In the genomic region with DNA sequence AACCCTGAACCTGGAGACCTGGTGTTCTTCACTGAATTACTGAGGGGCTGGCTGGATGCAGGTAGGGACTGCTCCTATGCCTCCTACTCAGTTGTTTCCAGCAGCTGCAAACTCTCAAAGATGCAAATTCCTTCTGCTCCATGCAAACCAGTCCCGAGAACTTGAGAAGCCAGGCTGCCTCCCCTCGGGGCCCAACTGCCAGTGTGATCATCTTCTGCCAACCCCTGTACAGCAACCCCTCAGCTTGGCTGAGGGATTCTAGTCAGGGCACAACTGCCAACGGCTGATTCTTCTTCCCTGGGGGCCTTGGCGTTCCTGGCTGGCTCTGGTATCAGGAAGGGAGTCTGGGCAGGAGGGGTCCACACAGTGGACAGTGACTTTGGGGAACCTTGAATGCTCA, we compare ENCODE assay signal across 29 mouse cellular contexts. TPM values are rescaled to one million over a fixed set of nuclear protein-coding genes. Genes with fewer than 3 reads are reported as not detected.
A peak's percentile ranks its signal among the peaks of the same experiment; 100 is the strongest.
DNase-seq lines count a peak whose midpoint lies in the region; ATAC-seq lines count a peak whose summit lies in the region.
"Had no signal": no experiment of that assay in that cellular context is flagged by ENCODE, and none has a peak within 500 bp of the region (broad histone marks: within the 10 kb centered on the region; RNA-seq: fewer than 3 reads in every experiment).

No protein-coding gene starts in this region.

- no peak overlapping the region for H3K4me2 ChIP-seq in kidney, embryonic 15.5 days
- H3K4me2 ChIP-seq in midbrain, embryonic 16.5 days (ENCODE audit: low read length) = no peak overlapping the region
- no peak overlapping the region for H3K4me2 ChIP-seq in limb, embryonic 15.5 days
- H3K4me2 ChIP-seq: hindbrain, embryonic 13.5 days had no signal

- no peaks in the 10 kb centered on the region for H3K9me3 ChIP-seq in kidney, embryonic 15.5 days (replicated peaks)
- H3K9me3 ChIP-seq in midbrain, embryonic 16.5 days (replicated peaks; ENCODE audit: control insufficient read depth, low read length, poor library complexity, severe bottlenecking) = no peaks in the 10 kb centered on the region
- H3K9me3 ChIP-seq in midbrain, embryonic 10.5 days (replicated peaks) = no peaks in the 10 kb centered on the region
- no peaks in the 10 kb centered on the region for H3K9me3 ChIP-seq in limb, embryonic 15.5 days
- H3K9me3 ChIP-seq: forebrain, embryonic 10.5 days; hindbrain, embryonic 13.5 days had no signal

- H3K27me3 ChIP-seq in kidney, embryonic 15.5 days = no peaks in the 10 kb centered on the region
- H3K27me3 ChIP-seq in midbrain, embryonic 16.5 days (ENCODE audit: control insufficient read depth, insufficient read depth, low read depth, low read length) = no peaks in the 10 kb centered on the region
- no peaks in the 10 kb centered on the region for H3K27me3 ChIP-seq in midbrain, embryonic 10.5 days (ENCODE audit: low read depth, poor library complexity, severe bottlenecking)
- no peaks in the 10 kb centered on the region for H3K27me3 ChIP-seq in limb, embryonic 15.5 days
- H3K27me3 ChIP-seq: hindbrain, embryonic 13.5 days; Patski had no signal

- ATAC-seq in kidney, embryonic 15.5 days (replicated peaks; ENCODE audit: low FRiP score) = no peak
- ATAC-seq in midbrain, embryonic 16.5 days = no peak
- no peak for ATAC-seq in limb, embryonic 15.5 days (ENCODE audit: insufficient number of reproducible peaks, low FRiP score, low TSS enrichment, low read depth)
- ATAC-seq: CD4-positive, CD25-positive, alpha-beta regulatory T cell, adult 4 months; forebrain, embryonic 16.5 days; inflammation-experienced regulatory T-cells, adult 6 months; Patski had no signal

- 44% methylated on average over 4 of the region's 4 CpGs for WGBS in kidney, embryonic 15.5 days
- WGBS in midbrain, embryonic 16.5 days = 55% methylated on average over 4 of the region's 4 CpGs
- 82% methylated on average over 4 of the region's 4 CpGs for WGBS in midbrain, embryonic 10.5 days
- 46% methylated on average over 4 of the region's 4 CpGs for WGBS in limb, embryonic 15.5 days

- H3K4me3 ChIP-seq in kidney, embryonic 15.5 days (replicated peaks) = no peak overlapping the region
- no peak overlapping the region for H3K4me3 ChIP-seq in midbrain, embryonic 16.5 days (ENCODE audit: low read depth, low read length)
- H3K4me3 ChIP-seq in midbrain, embryonic 10.5 days = no peak overlapping the region
- no peak overlapping the region for H3K4me3 ChIP-seq in limb, embryonic 15.5 days
- H3K4me3 ChIP-seq: forebrain, embryonic 10.5 days; heart, adult 2 months; hindbrain, embryonic 13.5 days had no signal

- H3K36me3 ChIP-seq in kidney, embryonic 15.5 days = peaks cover 10% of the 10 kb centered on the region
- no peaks in the 10 kb centered on the region for H3K36me3 ChIP-seq in midbrain, embryonic 16.5 days (ENCODE audit: control insufficient read depth, insufficient read depth, low read length)
- H3K36me3 ChIP-seq in midbrain, embryonic 10.5 days = peaks cover 6% of the 10 kb centered on the region
- 0 out of 2 replicates have a peak, but pooled peaks cover 6% of the 10 kb centered on the region for H3K36me3 ChIP-seq in limb, embryonic 15.5 days

- peak; percentile 28 for DNase-seq in adrenal gland, postnatal 14 days
- no peak for DNase-seq in adrenal gland, adult 18-20 months (ENCODE audit: low spot score in 2 of 2)
- DNase-seq in kidney, postnatal 14 days = no peak
- DNase-seq in midbrain, embryonic 10.5 days (ENCODE audit: low spot score) = no peak
- no peak for DNase-seq in layer of hippocampus, adult 18-20 months (ENCODE audit: low spot score in 2 of 2)
- DNase-seq: adrenal gland, adult 2 months; cerebellum, adult 2 months; cerebellum, postnatal 36 days; embryo, embryonic 11 days; gastrocnemius, postnatal 14 days; heart, adult 2 months; kidney, postnatal 10 days; layer of hippocampus, postnatal 36 days; liver; lung, postnatal 4 days; right cerebral cortex, postnatal 25 days had no signal

- peak overlapping the region; percentile 37 for H3K27ac ChIP-seq in kidney, embryonic 15.5 days
- H3K27ac ChIP-seq in midbrain, embryonic 16.5 days (ENCODE audit: low read length) = no peak overlapping the region
- H3K27ac ChIP-seq in midbrain, embryonic 10.5 days (replicated peaks) = no peak overlapping the region
- H3K27ac ChIP-seq in limb, embryonic 15.5 days = peak overlapping the region; percentile 14; the same call in 1 of the 2 replicates
- H3K27ac ChIP-seq: heart, adult 2 months; hindbrain, embryonic 13.5 days had no signal

- H3K4me1 ChIP-seq in kidney, embryonic 15.5 days = peaks cover 28% of the 10 kb centered on the region
- no peaks in the 10 kb centered on the region for H3K4me1 ChIP-seq in midbrain, embryonic 16.5 days (ENCODE audit: control insufficient read depth, insufficient read depth, low read length)
- no peaks in the 10 kb centered on the region for H3K4me1 ChIP-seq in midbrain, embryonic 10.5 days
- H3K4me1 ChIP-seq in limb, embryonic 15.5 days = peaks cover 6% of the 10 kb centered on the region

- H3K9ac ChIP-seq in kidney, embryonic 15.5 days = no peak overlapping the region
- H3K9ac ChIP-seq in midbrain, embryonic 16.5 days (ENCODE audit: low read depth, low read length) = peak overlapping the region; percentile 20; the same call in 1 of the 2 replicates
- H3K9ac ChIP-seq in limb, embryonic 15.5 days = no peak overlapping the region
- H3K9ac ChIP-seq: hindbrain, embryonic 13.5 days had no signal

RNA-seq across cellular contexts. Expression of a gene that starts 17.7 kb away (rescaled TPM):
- not detected in 2 replicates for total RNA-seq in adrenal gland, postnatal 14 days (2021)
- total RNA-seq in adrenal gland, adult 18-20 months (2021) = under 1 TPM in 1 of 2 experiments, not detected in 1; 0.27 TPM
- 0.16 and 1.4 TPM in 2 replicates for polyA plus RNA-seq in kidney, embryonic 15.5 days (2015; fragmentation: Nextera tagmentation; extraction: Ambion mirVana)
- 1.5 and 2.6 TPM in 2 replicates for polyA plus RNA-seq in midbrain, embryonic 16.5 days (2015; fragmentation: Nextera tagmentation; extraction: Ambion mirVana)
- polyA plus RNA-seq in midbrain, embryonic 10.5 days (2016; fragmentation: Nextera tagmentation; extraction: Ambion mirVana) = 0.16 and 0.25 TPM in 2 replicates
- 0.12 TPM in 1 of 2 replicates, not detected in the other for polyA plus RNA-seq in limb, embryonic 15.5 days (2015; fragmentation: Nextera tagmentation; extraction: Ambion mirVana)
- not detected for total RNA-seq in layer of hippocampus, adult 18-20 months (2021)
- total RNA-seq: ES-E14; heart, adult 2 months; heart, postnatal 25 days; megakaryocyte-erythroid progenitor cell, adult 5-6 weeks had no signal
- polyA plus RNA-seq: CD4-positive, CD25-positive, alpha-beta regulatory T cell, adult 4 months; inflammation-experienced regulatory T-cells, adult 6 months; neural tube, embryonic 11.5 days; Patski had no signal

Comparison
In these comparisons a context has a peak if more than half of its experiments do, and no peak if none do; other contexts are left out.
1. H3K27ac ChIP-seq: peak in kidney, embryonic 15.5 days (single experiment) and limb, embryonic 15.5 days (single experiment); none in midbrain, embryonic 16.5 days (single experiment) and midbrain, embryonic 10.5 days (single experiment).